Mouse (Mus musculus) erythroblast, embryonic 14.5 days (primary cell): ENCODE measurements around the gene C1rl. TPM values are rescaled to one million over a fixed set of nuclear protein-coding genes. Genes with fewer than 3 reads are reported as not detected.
"Not testable (repeated sequence)": the region's sequence is repeated elsewhere in the genome, so short reads cannot be mapped to it uniquely, and the experiment has no call there.

Experiments used
- H3K27me3 ChIP-seq: 2 replicates; pipeline ENCODE4 v1.6.1; 2012; ENCODE audit warnings: inconsistent platforms; ENCODE audit not compliant: control insufficient read depth
- H3K36me3 ChIP-seq: 2 replicates; pipeline ENCODE4 v1.6.1; 2012; ENCODE audit warnings: mild to moderate bottlenecking, inconsistent platforms; ENCODE audit not compliant: control insufficient read depth
- H3K4me1 ChIP-seq: 2 replicates; pipeline ENCODE4 v1.6.1; 2012; ENCODE audit warnings: inconsistent platforms; ENCODE audit not compliant: control insufficient read depth
- H3K4me3 ChIP-seq: replicated peaks from 2 replicates; pipeline ENCODE3; 2012; ENCODE audit warnings: moderate library complexity, mild to moderate bottlenecking, inconsistent platforms
- H3K9me3 ChIP-seq: 2 replicates; pipeline ENCODE4 v1.6.1; 2012; ENCODE audit warnings: low read length, inconsistent platforms, mixed read lengths; ENCODE audit not compliant: control insufficient read depth
- GATA1 ChIP-seq: IDR thresholded peaks from 2 replicates; pipeline ENCODE4 v1.6.1; 2012; ENCODE audit warnings: low read length, inconsistent platforms, mixed read lengths
- TAL1 ChIP-seq: IDR thresholded peaks from 3 replicates; pipeline ENCODE4 v1.6.1; 2012; ENCODE audit warnings: low read length, inconsistent platforms, mixed read lengths
- polyA plus RNA-seq: library from polyadenylated mRNA; stranded (reverse); fragments of >175 nt; gene quantifications from 2 replicates; pipeline ENCODE4 v1.2.3, GENCODE M21; 2012

The C1rl gene
- polyA plus RNA-seq, 1 experiment, result not detected

- TF ChIP-seq TAL1, result no peak
- no peak for TF ChIP-seq GATA1
- H3K4me1 ChIP-seq, result peaks cover 28% of the 10 kb centered on the region
- no peak overlapping the region for H3K4me3 ChIP-seq
- H3K27me3 ChIP-seq, result peaks cover 13% of the 10 kb centered on the region
- H3K36me3 ChIP-seq, result no peaks in the 10 kb centered on the region
- H3K9me3 ChIP-seq, result no peaks in the 10 kb centered on the region
Observed at GRCm38 (mm10) chr6:124465729-124466128, 27.2 kb upstream of the C1rl start.

- Histone ChIP-seq H3K27me3 (no peaks in the 10 kb centered on the region), H3K4me3 (no peak overlapping the region), H3K36me3 (no peaks in the 10 kb centered on the region), H3K4me1 (peaks cover 43% of the 10 kb centered on the region), H3K9me3 (no peaks in the 10 kb centered on the region)
- TF ChIP-seq TAL1 (no peak), GATA1 (no peak)
Observed at GRCm38 (mm10) chr6:124471121-124471520, 21.8 kb upstream of the C1rl start.

GRCm38 (mm10) chr6:124471783-124472638 is 20.9 kb upstream of the C1rl start:
- not testable (repeated sequence) for H3K36me3 ChIP-seq, H3K9me3 ChIP-seq, H3K27me3 ChIP-seq
- Histone ChIP-seq H3K4me3 (peak overlapping the region; percentile 44), H3K4me1 (peaks cover 43% of the 10 kb centered on the region)

- H3K9me3 ChIP-seq, result no peaks in the 10 kb centered on the region
- H3K27me3 ChIP-seq, result no peaks in the 10 kb centered on the region
- no peaks in the 10 kb centered on the region for H3K36me3 ChIP-seq
- peaks cover 45% of the 10 kb centered on the region for H3K4me1 ChIP-seq
- TF ChIP-seq GATA1, result no peak
- no peak for TF ChIP-seq TAL1
- H3K4me3 ChIP-seq, result peak overlapping the region; percentile 44
Observed at GRCm38 (mm10) chr6:124472801-124473200, 20.1 kb upstream of the C1rl start.

DNA sequence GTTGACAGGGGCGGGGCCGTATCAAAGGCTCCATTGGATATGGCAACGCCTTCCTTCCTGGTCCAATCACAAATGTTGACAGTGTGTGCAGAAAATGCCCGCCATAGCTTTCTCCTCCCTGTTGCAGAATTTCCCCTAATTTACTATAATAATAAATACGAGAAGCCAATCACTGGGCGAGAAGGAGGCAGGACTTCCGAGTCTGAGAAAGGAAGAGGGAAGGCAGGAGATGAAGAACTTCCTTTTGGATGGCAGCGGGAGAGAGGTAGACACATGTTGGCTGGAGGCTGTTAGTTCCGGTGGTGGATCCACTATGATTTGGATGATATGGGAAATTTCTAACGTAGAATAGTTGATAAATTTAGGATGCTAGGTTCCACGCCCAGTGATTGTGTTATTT is 18.3 kb upstream of the C1rl start:
- Histone ChIP-seq H3K36me3 (no peaks in the 10 kb centered on the region), H3K4me1 (peaks cover 63% of the 10 kb centered on the region), H3K4me3 (peak overlapping the region; percentile 29), H3K9me3 (no peaks in the 10 kb centered on the region), H3K27me3 (no peaks in the 10 kb centered on the region)
- no peak for TF ChIP-seq TAL1
- TF ChIP-seq GATA1, result no peak

DNA sequence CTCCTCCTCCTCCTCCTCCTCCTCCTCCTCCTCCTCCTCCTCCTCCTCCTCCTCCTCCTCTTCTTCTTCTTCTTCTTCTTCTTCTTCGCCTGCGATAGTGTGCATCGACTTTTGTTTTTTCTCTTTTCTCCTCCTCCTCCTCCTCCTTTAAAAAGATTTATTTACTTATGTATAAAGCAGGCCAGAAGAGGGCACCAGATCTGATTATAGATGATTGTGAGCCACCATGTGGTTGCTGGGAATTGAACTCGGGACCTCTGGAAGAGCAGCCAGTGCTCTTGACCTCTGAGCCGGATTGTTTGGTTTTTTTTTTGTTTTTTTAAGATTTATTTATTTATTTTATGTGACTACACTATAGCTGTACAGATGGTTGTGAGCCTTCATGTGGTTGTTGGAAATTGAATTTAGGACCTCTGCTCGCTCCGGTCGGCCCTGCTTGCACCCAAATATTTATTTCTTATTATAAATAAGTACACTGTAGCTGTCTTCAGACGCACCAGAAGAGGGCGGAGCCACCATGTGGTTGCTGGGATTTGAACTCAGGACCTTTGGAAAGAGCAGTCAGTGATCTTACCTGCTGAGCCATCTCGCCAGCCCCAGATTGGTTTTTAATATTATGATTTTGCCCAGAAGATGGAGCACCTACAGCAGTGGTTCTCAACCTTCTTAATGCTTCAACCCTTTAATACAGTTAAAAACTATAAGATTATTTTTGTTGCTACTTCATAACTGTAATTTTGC is 17.4 kb upstream of the C1rl start:
- H3K36me3 ChIP-seq, H3K4me3 ChIP-seq, H3K9me3 ChIP-seq, H3K27me3 ChIP-seq: not testable (repeated sequence)
- H3K4me1 ChIP-seq, result peaks cover 58% of the 10 kb centered on the region

DNA sequence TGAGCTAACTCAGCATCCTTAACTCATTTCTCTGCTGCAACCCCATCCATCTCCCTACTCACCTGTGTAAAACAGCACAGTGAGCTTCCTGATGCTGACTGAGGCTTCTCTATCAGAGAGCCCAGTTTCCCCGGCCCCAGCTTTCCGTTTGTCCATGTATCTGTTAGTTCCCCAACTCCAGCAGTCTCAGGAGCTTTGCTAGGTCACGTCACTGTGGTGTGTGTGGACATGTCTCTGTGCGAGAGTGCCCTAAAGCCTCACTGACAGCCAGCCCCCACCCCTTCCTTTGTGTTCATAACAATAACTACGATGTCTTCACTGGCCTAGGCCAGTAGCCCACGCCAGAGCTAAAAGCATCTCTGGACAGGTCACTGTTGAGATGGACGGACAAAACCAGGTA is 16.7 kb upstream of the C1rl start:
- TF ChIP-seq TAL1 (no peak), GATA1 (no peak)
- H3K36me3 ChIP-seq, result no peaks in the 10 kb centered on the region
- H3K9me3 ChIP-seq, result no peaks in the 10 kb centered on the region
- peaks cover 52% of the 10 kb centered on the region for H3K4me1 ChIP-seq
- no peaks in the 10 kb centered on the region for H3K27me3 ChIP-seq
- H3K4me3 ChIP-seq, result no peak overlapping the region

DNA sequence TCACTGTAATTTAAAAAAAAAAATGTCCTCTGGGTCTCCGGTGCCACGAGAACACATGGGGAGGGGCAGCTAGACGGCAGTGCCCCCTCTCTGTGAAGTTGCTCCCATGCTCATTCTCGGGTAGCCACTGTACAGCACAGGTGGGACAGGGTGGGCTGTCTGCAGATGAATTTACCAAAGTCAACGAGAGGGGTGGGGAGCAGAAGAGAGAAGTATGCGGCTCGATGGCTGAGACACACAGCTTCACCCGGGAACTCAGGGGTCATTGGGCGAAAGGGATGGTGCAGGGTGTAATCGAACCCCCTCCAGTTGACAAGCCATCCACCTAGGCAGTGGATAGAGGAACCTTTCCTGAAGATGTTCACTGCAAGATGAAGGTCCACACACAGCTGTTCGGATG is 16.1 kb upstream of the C1rl start:
- H3K9me3 ChIP-seq, result no peaks in the 10 kb centered on the region
- peaks cover 48% of the 10 kb centered on the region for H3K4me1 ChIP-seq
- no peaks in the 10 kb centered on the region for H3K27me3 ChIP-seq
- no peaks in the 10 kb centered on the region for H3K36me3 ChIP-seq
- no peak overlapping the region for H3K4me3 ChIP-seq
- TF ChIP-seq GATA1, result no peak
- no peak for TF ChIP-seq TAL1

DNA sequence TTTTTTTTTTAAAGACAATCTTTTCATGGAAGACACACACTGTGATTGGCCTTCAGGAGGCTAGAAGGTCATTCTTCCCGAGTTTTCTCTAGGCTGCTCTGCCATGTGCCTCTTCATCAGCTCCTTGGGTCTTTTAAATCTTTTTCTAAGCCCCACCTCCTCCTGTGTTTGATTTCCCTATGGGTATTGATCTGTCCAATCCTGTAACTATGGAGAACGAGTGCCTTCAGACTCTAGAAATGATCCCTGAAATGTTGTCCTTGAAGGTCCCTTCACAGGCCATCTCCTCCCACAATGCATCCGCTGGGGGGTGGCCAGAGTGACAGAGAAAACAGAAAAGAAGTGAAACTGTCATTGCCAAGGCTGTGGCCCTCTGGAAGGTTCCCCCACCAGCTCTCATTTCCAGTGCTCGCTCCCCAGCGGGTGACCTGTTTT is 15.7 kb upstream of the C1rl start:
- Histone ChIP-seq H3K4me3 (no peak overlapping the region), H3K9me3 (no peaks in the 10 kb centered on the region), H3K4me1 (peaks cover 46% of the 10 kb centered on the region), H3K27me3 (no peaks in the 10 kb centered on the region), H3K36me3 (no peaks in the 10 kb centered on the region)
- no peak for TF ChIP-seq TAL1
- no peak for TF ChIP-seq GATA1
